In genomic region chr17:80455648-80456047, GRCm38 (mm10) we compare ENCODE assay signal across 8 mouse cellular contexts. TPM values are rescaled to one million over a fixed set of nuclear protein-coding genes. Genes with fewer than 3 reads are reported as not detected.
DNase-seq lines count a peak whose midpoint lies in the region; TF ChIP-seq lines count a peak whose summit lies in the region.

No protein-coding gene starts in this region.

- DNase-seq in gastrocnemius, adult 2 months: no peak
- DNase-seq in gastrocnemius, adult 8-10 months (ENCODE audit: low spot score in 2 of 2): no peak
- peak; percentile 15 for DNase-seq in right cerebral cortex, adult 18-20 months
- DNase-seq in right cerebral cortex, postnatal 25 days: no peak
- peak; percentile 46 to 60 for DNase-seq in cerebellum, postnatal 14 days
- peak; percentile 34 for DNase-seq in lung, postnatal 14 days
- DNase-seq in layer of hippocampus, postnatal 25 days (ENCODE audit: extremely low spot score in 1 of 2, low spot score in 1 of 2): no peak
- no peak for DNase-seq in ovary, postnatal 36 days (ENCODE audit: low spot score)

- TF ChIP-seq CTCF in gastrocnemius, adult 2 months (IDR thresholded peaks at IDR 0.05): peak; percentile 83

- no peak overlapping the region for H3K27ac ChIP-seq in gastrocnemius, adult 2 months

- intact Hi-C loops in gastrocnemius, adult 2 months (cut with DNase I): loop anchor here (1.0 to 2.0 kb wide), 2 partner anchors 97 to 105 kb away; no protein-coding TSS in a partner anchor

- H3K4me3 ChIP-seq in gastrocnemius, adult 2 months: no peak overlapping the region

RNA-seq across cellular contexts. Expression of gene Sos1, which starts 24.6 kb away (rescaled TPM):
- 10 to 100 TPM; 14.1 to 18.2 TPM for total RNA-seq in gastrocnemius, adult 2 months (2021)
- total RNA-seq in gastrocnemius, adult 8-10 months (2022): 10 to 100 TPM; 13.2 to 16.6 (median 16.0) TPM
- total RNA-seq in layer of hippocampus, postnatal 25 days (2021): 10 to 100 TPM; 31.6 to 34.3 TPM

Comparison
In these comparisons a context has a peak if more than half of its experiments do, and no peak if none do; other contexts are left out.
1. DNase-seq: peak in right cerebral cortex, adult 18-20 months (single experiment), cerebellum, postnatal 14 days (2 of 2) and lung, postnatal 14 days (single experiment); none in gastrocnemius, adult 2 months (single experiment), gastrocnemius, adult 8-10 months (0 of 2), right cerebral cortex, postnatal 25 days (single experiment), layer of hippocampus, postnatal 25 days (0 of 2) and ovary, postnatal 36 days (single experiment).